Comparison of ENCODE assay signal across 15 mouse cellular contexts in the genomic region with DNA sequence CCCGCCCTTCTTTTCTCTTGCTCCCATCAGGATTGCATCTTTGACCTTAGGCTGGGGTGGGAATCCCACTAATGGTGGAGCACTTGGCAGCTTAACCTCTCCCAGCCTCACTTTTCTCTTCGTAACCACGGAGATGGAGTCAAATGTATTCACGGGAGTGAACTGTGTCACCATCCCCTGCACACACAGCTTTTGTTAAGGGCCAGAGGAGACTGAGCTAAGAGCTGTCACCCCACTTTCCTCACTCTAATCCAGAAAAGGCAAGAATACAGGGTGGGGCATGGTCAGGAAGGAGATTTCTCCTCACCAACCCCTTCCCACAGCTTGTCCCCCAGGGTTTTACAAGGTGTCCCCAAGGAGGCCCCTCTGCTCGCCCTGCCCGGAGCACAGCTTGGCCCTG. TPM values are rescaled to one million over a fixed set of nuclear protein-coding genes. Genes with fewer than 3 reads are reported as not detected.
DNase-seq lines count a peak whose midpoint lies in the region; ATAC-seq and TF ChIP-seq lines count a peak whose summit lies in the region.
"Had no signal": no experiment of that assay in that cellular context is flagged by ENCODE, and none has a peak within 500 bp of the region (broad histone marks: within the 10 kb centered on the region; RNA-seq: fewer than 3 reads in every experiment).

No protein-coding gene starts in this region.

- H3K36me3 ChIP-seq in testis, adult 2 months (ENCODE audit: control insufficient read depth, insufficient read depth, low read length): no peaks in the 10 kb centered on the region
- H3K36me3 ChIP-seq in midbrain, embryonic 13.5 days: no peaks in the 10 kb centered on the region
- H3K36me3 ChIP-seq in kidney, adult 2 months (ENCODE audit: control insufficient read depth, insufficient read depth, low read length): no peaks in the 10 kb centered on the region
- H3K36me3 ChIP-seq: limb, embryonic 10.5 days had no signal

- H3K9me3 ChIP-seq in midbrain, embryonic 13.5 days: no peaks in the 10 kb centered on the region
- H3K9me3 ChIP-seq: limb, embryonic 10.5 days had no signal

- H3K4me1 ChIP-seq in testis, adult 2 months (ENCODE audit: control insufficient read depth, insufficient read depth, low read length): peaks cover 8% of the 10 kb centered on the region
- H3K4me1 ChIP-seq in midbrain, embryonic 13.5 days (replicated peaks): peaks cover 31% of the 10 kb centered on the region
- H3K4me1 ChIP-seq in kidney, adult 2 months (ENCODE audit: control insufficient read depth, insufficient read depth, low read length): no peaks in the 10 kb centered on the region

- H3K4me3 ChIP-seq in testis, adult 2 months (ENCODE audit: control insufficient read depth, low read depth, low read length): peak overlapping the region; percentile 51
- H3K4me3 ChIP-seq in midbrain, embryonic 13.5 days (replicated peaks): peak overlapping the region; percentile 48; the same call in 1 of the 2 replicates
- H3K4me3 ChIP-seq in kidney, adult 2 months (ENCODE audit: insufficient read depth, low read depth, low read length): no peak overlapping the region

- TF ChIP-seq POLR2A in testis, adult 2 months (IDR thresholded peaks at IDR 0.05; ENCODE audit: control insufficient read depth, low read depth, low read length): no peak
- no peak for TF ChIP-seq POLR2A in kidney, adult 2 months (IDR thresholded peaks at IDR 0.05; ENCODE audit: low read depth, low read length)

- TF ChIP-seq CTCF in testis, adult 2 months (IDR thresholded peaks at IDR 0.05; ENCODE audit: control insufficient read depth, insufficient read depth, insufficient replicate concordance, low read depth, low read length): no peak
- TF ChIP-seq CTCF in kidney, adult 2 months (conservative IDR thresholded peaks at IDR 0.05; ENCODE audit: insufficient read depth, insufficient read length, low read depth, low read length): no peak

- WGBS in midbrain, embryonic 13.5 days: 23% methylated on average over 6 of the region's 6 CpGs
- WGBS in kidney, adult 2 months: 39% methylated on average over 6 of the region's 6 CpGs

- peak overlapping the region; percentile 85 for H3K4me2 ChIP-seq in midbrain, embryonic 13.5 days (replicated peaks)

- no peak overlapping the region for H3K27ac ChIP-seq in testis, adult 2 months (ENCODE audit: control insufficient read depth, insufficient read depth, low read depth, low read length)
- H3K27ac ChIP-seq in midbrain, embryonic 13.5 days: peak overlapping the region; percentile 25; the same call in 1 of the 2 replicates
- H3K27ac ChIP-seq in kidney, adult 2 months (ENCODE audit: insufficient read depth, low read depth, low read length): no peak overlapping the region
- H3K27ac ChIP-seq: limb, embryonic 10.5 days had no signal

- ATAC-seq in midbrain, embryonic 13.5 days: 0 out of 2 replicates have a peak, but pooled peaks have one; percentile 12

- 0 out of 2 replicates have a peak overlapping the region, but pooled peaks have one; percentile 61 for H3K9ac ChIP-seq in midbrain, embryonic 13.5 days (replicated peaks)

- peak; percentile 34 for DNase-seq in cerebellum, adult 11-12 months
- no peak for DNase-seq in cerebellum, postnatal 25 days
- no peak for DNase-seq in testis, postnatal 10 days (ENCODE audit: low spot score)
- DNase-seq in kidney, adult 2 months: no peak
- no peak for DNase-seq in gastrocnemius, postnatal 10 days
- no peak for DNase-seq in right cerebral cortex, adult 18-20 months
- DNase-seq: kidney, adult 9 months; lung, postnatal 36 days had no signal

- no peaks in the 10 kb centered on the region for H3K27me3 ChIP-seq in testis, adult 2 months (ENCODE audit: control insufficient read depth, insufficient read depth, low read length)
- peaks cover 58% of the 10 kb centered on the region for H3K27me3 ChIP-seq in midbrain, embryonic 13.5 days
- no peaks in the 10 kb centered on the region; the same call in 1 of the 2 replicates for H3K27me3 ChIP-seq in kidney, adult 2 months (replicated peaks; ENCODE audit: control insufficient read depth, insufficient read depth, low read length)

RNA-seq across cellular contexts. Expression of gene Epha10, which starts 13.1 kb away (rescaled TPM):
- 7.2 and 9.3 TPM in 2 replicates for polyA plus RNA-seq in testis, adult 2 months (2012; rRNA removed)
- 10.0 and 13.4 TPM in 2 replicates for polyA plus RNA-seq in midbrain, embryonic 13.5 days (2015; fragmentation: Nextera tagmentation; extraction: Ambion mirVana)
- 0.01 TPM in 1 of 2 replicates, not detected in the other for polyA plus RNA-seq in kidney, adult 2 months (2012; rRNA removed)
- total RNA-seq in gastrocnemius, postnatal 10 days (2021): under 1 TPM; 0.05 TPM
- total RNA-seq: hematopoietic stem cell, adult 5-6 weeks had no signal
- polyA plus RNA-seq: heart, embryonic 11.5 days; liver, embryonic 16.5 days; urinary bladder, adult 2 months had no signal

RNA-seq across cellular contexts. Expression of gene Maneal, which starts 31.8 kb away (rescaled TPM):
- 0.23 and 0.32 TPM in 2 replicates for polyA plus RNA-seq in testis, adult 2 months (2012; rRNA removed)
- polyA plus RNA-seq in midbrain, embryonic 13.5 days (2015; fragmentation: Nextera tagmentation; extraction: Ambion mirVana): 7.3 and 9.5 TPM in 2 replicates
- polyA plus RNA-seq in kidney, adult 2 months (2012; rRNA removed): 0.27 and 0.33 TPM in 2 replicates
- total RNA-seq in gastrocnemius, postnatal 10 days (2021): under 1 TPM; 0.16 to 0.36 TPM
- total RNA-seq: hematopoietic stem cell, adult 5-6 weeks had no signal

RNA-seq across cellular contexts. Expression of gene 1110065P20Rik, which starts 42.8 kb away (rescaled TPM):
- polyA plus RNA-seq in testis, adult 2 months (2012; rRNA removed): 195 and 219 TPM in 2 replicates
- 70.6 and 77.5 TPM in 2 replicates for polyA plus RNA-seq in midbrain, embryonic 13.5 days (2015; fragmentation: Nextera tagmentation; extraction: Ambion mirVana)
- polyA plus RNA-seq in kidney, adult 2 months (2012; rRNA removed): 57.8 and 69.5 TPM in 2 replicates
- total RNA-seq in gastrocnemius, postnatal 10 days (2021): 10 to 100 TPM; 28.7 to 29.3 TPM

RNA-seq across cellular contexts. Expression of gene 9930104L06Rik, which starts 43.1 kb away (rescaled TPM):
- polyA plus RNA-seq in testis, adult 2 months (2012; rRNA removed): 7.1 and 8.0 TPM in 2 replicates
- 14.8 and 21.6 TPM in 2 replicates for polyA plus RNA-seq in midbrain, embryonic 13.5 days (2015; fragmentation: Nextera tagmentation; extraction: Ambion mirVana)
- polyA plus RNA-seq in kidney, adult 2 months (2012; rRNA removed): 7.7 and 8.1 TPM in 2 replicates
- total RNA-seq in gastrocnemius, postnatal 10 days (2021): 1 to 10 TPM; 7.9 to 9.2 TPM

RNA-seq across cellular contexts. Expression of gene Yrdc, which starts 43.3 kb away (rescaled TPM):
- 49.4 and 54.1 TPM in 2 replicates for polyA plus RNA-seq in testis, adult 2 months (2012; rRNA removed)
- 42.8 and 45.1 TPM in 2 replicates for polyA plus RNA-seq in midbrain, embryonic 13.5 days (2015; fragmentation: Nextera tagmentation; extraction: Ambion mirVana)
- 34.3 TPM in 2 replicates for polyA plus RNA-seq in kidney, adult 2 months (2012; rRNA removed)
- total RNA-seq in gastrocnemius, postnatal 10 days (2021): 10 to 100 TPM; 10.3 to 11.9 TPM
